Mouse (Mus musculus) heart, postnatal 36 days (tissue): Measurements from ENCODE around the gene Meiob. TPM values are rescaled to one million over a fixed set of nuclear protein-coding genes. Genes with fewer than 3 reads are reported as not detected.

Experiments used
- total RNA-seq, 2 experiments: library from RNA; stranded (reverse); gene quantifications; 2 replicates each; pipeline ENCODE4 v1.2.3; 2021

Gene Meiob
- total RNA-seq, 2 experiments from 2014 or later: not detected

Other genes with a start within 250 kb of the Meiob start
- 100 to 1,000 TPM; 106 to 112 TPM for gene Tsc2, start 171.7 kb upstream of the Meiob start, total RNA-seq
- gene Nthl1, start 171.6 kb upstream of the Meiob start, total RNA-seq: 1 to 10 TPM; 3.3 to 4.1 TPM
- 100 to 1,000 TPM in 1 of 2 experiments, 10 to 100 TPM in 1; 91.1 to 140 TPM for gene Slc9a3r2, start 154.0 kb upstream of the Meiob start, total RNA-seq
- gene Npw, start 145.8 kb upstream of the Meiob start, total RNA-seq: not detected
- 10 to 100 TPM; 17.3 to 19.0 TPM for gene Zfp598, start 134.6 kb upstream of the Meiob start, total RNA-seq
- gene Syngr3, start 114.3 kb upstream of the Meiob start, total RNA-seq: under 1 TPM; 0.14 to 0.22 TPM
- 10 to 100 TPM; 19.3 to 22.8 TPM for gene Gfer, start 108.1 kb upstream of the Meiob start, total RNA-seq
- gene Noxo1, start 108.1 kb upstream of the Meiob start, total RNA-seq: 1 to 10 TPM in 1 of 2 experiments, under 1 TPM in 1; 0.33 to 1.3 TPM
- gene Tbl3, start 96.6 kb upstream of the Meiob start, total RNA-seq: 10 to 100 TPM; 16.3 to 17.7 TPM
- not detected for gene Rnf151, start 86.2 kb upstream of the Meiob start, total RNA-seq
- gene Rps2, start 86.2 kb upstream of the Meiob start, total RNA-seq: 100 to 1,000 TPM; 668 to 757 TPM
- gene Ndufb10, start 79.8 kb upstream of the Meiob start, total RNA-seq: 1,000 to 10,000 TPM in 1 of 2 experiments, 100 to 1,000 TPM in 1; 979 to 1,034 TPM
- 100 to 1,000 TPM; 400 to 416 TPM for gene Rpl3l, start 76.5 kb upstream of the Meiob start, total RNA-seq
- gene Msrb1, start 67.6 kb upstream of the Meiob start, total RNA-seq: 100 to 1,000 TPM; 160 to 183 TPM
- not detected for gene Hs3st6, start 51.3 kb upstream of the Meiob start, total RNA-seq
- gene Hagh, start 35.9 kb downstream of the Meiob start, total RNA-seq: 100 to 1,000 TPM; 102 to 104 TPM
- 10 to 100 TPM; 72.0 to 76.5 TPM for gene Fahd1, start 46.1 kb downstream of the Meiob start, total RNA-seq
- 1 to 10 TPM; 7.7 to 8.8 TPM for gene Igfals, start 61.7 kb downstream of the Meiob start, total RNA-seq
- gene Nubp2, start 82.1 kb downstream of the Meiob start, total RNA-seq: 10 to 100 TPM; 20.0 to 22.4 TPM
- 10 to 100 TPM; 26.3 to 28.0 TPM for gene Spsb3, start 82.4 kb downstream of the Meiob start, total RNA-seq
- gene Eme2, start 90.8 kb downstream of the Meiob start, total RNA-seq: 10 to 100 TPM; 18.8 to 19.0 TPM
- 100 to 1,000 TPM; 103 to 113 TPM for gene Mrps34, start 90.8 kb downstream of the Meiob start, total RNA-seq
- 10 to 100 TPM; 30.2 to 32.4 TPM for gene Nme3, start 92.2 kb downstream of the Meiob start, total RNA-seq
- gene Mapk8ip3, start 132.7 kb downstream of the Meiob start, total RNA-seq: 10 to 100 TPM; 58.9 to 63.0 TPM
- 1 to 10 TPM; 6.4 to 7.9 TPM for gene Jpt2, start 156.4 kb downstream of the Meiob start, total RNA-seq
- gene Cramp1l, start 211.5 kb downstream of the Meiob start, total RNA-seq: 10 to 100 TPM; 12.6 to 13.1 TPM
- gene Ift140, start 211.8 kb downstream of the Meiob start, total RNA-seq: 1 to 10 TPM; 5.7 to 7.3 TPM